Mouse (Mus musculus) intestine, embryonic 14.5 days (tissue): ENCODE measurements at regions not wholly inside any gene's neighbourhood (a gene's known extent, or its start where the extent isn't known, plus 50 kb on each side); places are given as distances from the start of the nearest gene placed in this dataset.
A peak's percentile ranks its signal among the peaks of the same experiment; 100 is the strongest.

Source experiments
- ATAC-seq: fragments of 200-750 bp; cut with Nextera tagmentation; replicated peaks from 2 replicates; pipeline ENCODE4 v1.8.0; 2017; ENCODE audit warnings: low read depth, moderate number of reproducible peaks, moderate TSS enrichment, moderate library complexity; ENCODE audit not compliant: low FRiP score, low TSS enrichment
- DNase-seq: peaks from one replicate; pipeline ENCODE4 v3.0.0-alpha.2; 2018; ENCODE audit warnings: low spot score
- H3K27ac ChIP-seq: fragments of 300-500 bp; sonication (generic); 2 replicates; pipeline ENCODE4 v1.5.1; 2014; ENCODE audit warnings: low read depth, mild to moderate bottlenecking, control low read depth
- H3K27me3 ChIP-seq: fragments of 300-500 bp; sonication (generic); replicated peaks from 2 replicates; pipeline ENCODE4 v1.6.1; 2014; ENCODE audit warnings: low read length, control low read depth; ENCODE audit not compliant: control insufficient read depth, insufficient read depth
- H3K36me3 ChIP-seq: fragments of 300-500 bp; sonication (generic); 2 replicates; pipeline ENCODE4 v1.6.1; 2014; ENCODE audit warnings: low read length, control low read depth; ENCODE audit not compliant: control insufficient read depth, insufficient read depth
- H3K4me1 ChIP-seq: fragments of 300-500 bp; sonication (generic); replicated peaks from 2 replicates; pipeline ENCODE4 v1.6.1; 2014; ENCODE audit warnings: low read length, control low read depth, mixed read lengths; ENCODE audit not compliant: control insufficient read depth, insufficient read depth
- H3K4me2 ChIP-seq: fragments of 300-500 bp; sonication (generic); 2 replicates; pipeline ENCODE4 v1.6.1; 2014; ENCODE audit warnings: low read length
- H3K4me3 ChIP-seq: fragments of 300-500 bp; sonication (generic); 2 replicates; pipeline ENCODE4 v1.5.1; 2014; ENCODE audit warnings: low read depth, low read length, control low read depth, mixed read lengths
- H3K9ac ChIP-seq: fragments of 300-500 bp; sonication (generic); 2 replicates; pipeline ENCODE4 v1.6.1; 2014; ENCODE audit warnings: mild to moderate bottlenecking, low read length
- H3K9me3 ChIP-seq: fragments of 300-500 bp; sonication (generic); 2 replicates; pipeline ENCODE4 v1.6.1; 2016; ENCODE audit warnings: low read length, control low read depth; ENCODE audit not compliant: control insufficient read depth
- WGBS: fragments of 180-500 bp; shearing (Covaris S2); extraction: QIAGEN DNeasy Blood & Tissue Kit; methylation state at CpG from one replicate; pipeline ENCODE4 v1.1.7; 2014; 5-methylcytosine and 5-hydroxymethylcytosine counted together

- Histone ChIP-seq H3K4me3 (no peak overlapping the region), H3K9me3 (no peaks in the 10 kb centered on the region), H3K36me3 (no peaks in the 10 kb centered on the region), H3K27me3 (no peaks in the 10 kb centered on the region), H3K4me2 (no peak overlapping the region), H3K4me1 (no peaks in the 10 kb centered on the region; the same call in 1 of the 2 replicates), H3K27ac (no peak overlapping the region), H3K9ac (no peak overlapping the region)
- DNase-seq, result peak; percentile 61
- WGBS, result 13% methylated on average over 6 of the region's 6 CpGs
- ATAC-seq, result 0 out of 2 replicates have a peak, but pooled peaks have one; percentile 77
Measured at GRCm38 (mm10) chr15:63340322-63341060, 504.5 kb downstream of the Gsdmc2 start.

- no peak overlapping the region for H3K4me2 ChIP-seq
- DNase-seq, result no peak
- H3K9ac ChIP-seq, result no peak overlapping the region
- no peaks in the 10 kb centered on the region for H3K27me3 ChIP-seq
- no peaks in the 10 kb centered on the region for H3K4me1 ChIP-seq
- ATAC-seq, result no peak
- whole genome bisulfite sequencing, result 32% methylated on average over 1 of the region's 1 CpGs
- no peaks in the 10 kb centered on the region for H3K9me3 ChIP-seq
- no peak overlapping the region for H3K27ac ChIP-seq
- no peaks in the 10 kb centered on the region for H3K36me3 ChIP-seq
- H3K4me3 ChIP-seq, result no peak overlapping the region
Measured at GRCm38 (mm10) chr15:63319666-63320065, 525.3 kb downstream of the Gsdmc2 start.

GRCm38 (mm10) chr15:63310426-63310825, 534.6 kb downstream of the Gsdmc2 start:
- H3K4me1 ChIP-seq, result no peaks in the 10 kb centered on the region
- H3K9me3 ChIP-seq, result no peaks in the 10 kb centered on the region
- H3K36me3 ChIP-seq, result no peaks in the 10 kb centered on the region
- H3K4me3 ChIP-seq, result no peak overlapping the region
- WGBS, result 70% methylated on average over 2 of the region's 2 CpGs
- ATAC-seq (no peak), DNase-seq (no peak)
- no peaks in the 10 kb centered on the region for H3K27me3 ChIP-seq
- H3K27ac ChIP-seq, result no peak overlapping the region
- H3K4me2 ChIP-seq, result no peak overlapping the region
- H3K9ac ChIP-seq, result no peak overlapping the region

- no peak for ATAC-seq
- no peak overlapping the region for H3K27ac ChIP-seq
Measured at GRCm38 (mm10) chr15:63299311-63299710, 545.7 kb downstream of the Gsdmc2 start.

GRCm38 (mm10) chr15:63288534-63288933, 556.4 kb downstream of the Gsdmc2 start:
- no peak overlapping the region for H3K4me2 ChIP-seq
- DNase-seq, result no peak
- H3K4me3 ChIP-seq, result no peak overlapping the region
- H3K4me1 ChIP-seq, result no peaks in the 10 kb centered on the region
- no peak for ATAC-seq
- no peak overlapping the region for H3K9ac ChIP-seq
- H3K27ac ChIP-seq, result no peak overlapping the region
- no peaks in the 10 kb centered on the region for H3K27me3 ChIP-seq
- no peaks in the 10 kb centered on the region for H3K9me3 ChIP-seq
- H3K36me3 ChIP-seq, result no peaks in the 10 kb centered on the region

More at GRCm38 (mm10) chr15:63299311-63299710, 545.7 kb downstream of the Gsdmc2 start:
- Histone ChIP-seq H3K4me3 (no peak overlapping the region), H3K4me1 (no peaks in the 10 kb centered on the region), H3K9ac (no peak overlapping the region), H3K9me3 (no peaks in the 10 kb centered on the region), H3K4me2 (no peak overlapping the region), H3K27me3 (no peaks in the 10 kb centered on the region), H3K36me3 (no peaks in the 10 kb centered on the region)
- no peak for DNase-seq
- WGBS, result 75% methylated on average over 4 of the region's 4 CpGs

- Histone ChIP-seq H3K4me2 (no peak overlapping the region), H3K27ac (no peak overlapping the region), H3K9me3 (no peaks in the 10 kb centered on the region), H3K27me3 (no peaks in the 10 kb centered on the region), H3K9ac (no peak overlapping the region), H3K4me1 (no peaks in the 10 kb centered on the region), H3K36me3 (no peaks in the 10 kb centered on the region), H3K4me3 (no peak overlapping the region)
- ATAC-seq (no peak), DNase-seq (no peak)
- 80% methylated on average over 1 of the region's 1 CpGs for WGBS
Measured at GRCm38 (mm10) chr15:63286026-63286425, 559.0 kb downstream of the Gsdmc2 start.

GRCm38 (mm10) chr15:63270381-63270780, 574.6 kb downstream of the Gsdmc2 start:
- DNase-seq, result no peak
- no peak for ATAC-seq

GRCm38 (mm10) chr15:63265845-63266244, 579.1 kb downstream of the Gsdmc2 start:
- ATAC-seq, result no peak
- Histone ChIP-seq H3K4me3 (no peak overlapping the region), H3K36me3 (no peaks in the 10 kb centered on the region), H3K27me3 (no peaks in the 10 kb centered on the region), H3K4me2 (no peak overlapping the region), H3K9me3 (no peaks in the 10 kb centered on the region), H3K9ac (no peak overlapping the region), H3K4me1 (no peaks in the 10 kb centered on the region), H3K27ac (no peak overlapping the region)
- WGBS, result 69% methylated on average over 1 of the region's 1 CpGs
- DNase-seq, result no peak

More at GRCm38 (mm10) chr15:63270381-63270780, 574.6 kb downstream of the Gsdmc2 start:
- Histone ChIP-seq H3K27me3 (no peaks in the 10 kb centered on the region), H3K4me3 (no peak overlapping the region), H3K4me1 (no peaks in the 10 kb centered on the region), H3K36me3 (no peaks in the 10 kb centered on the region), H3K9me3 (no peaks in the 10 kb centered on the region), H3K27ac (no peak overlapping the region), H3K4me2 (no peak overlapping the region), H3K9ac (no peak overlapping the region)
- 93% methylated on average over 2 of the region's 2 CpGs for WGBS

- Histone ChIP-seq H3K4me3 (no peak overlapping the region), H3K36me3 (no peaks in the 10 kb centered on the region), H3K27me3 (no peaks in the 10 kb centered on the region), H3K4me1 (no peaks in the 10 kb centered on the region), H3K4me2 (no peak overlapping the region), H3K9me3 (no peaks in the 10 kb centered on the region), H3K9ac (no peak overlapping the region), H3K27ac (no peak overlapping the region)
- DNase-seq (no peak), ATAC-seq (no peak)
- WGBS, result 78% methylated on average over 2 of the region's 2 CpGs
Measured at GRCm38 (mm10) chr15:63255736-63256135, 589.2 kb downstream of the Gsdmc2 start.
